Mouse (Mus musculus) kidney, embryonic 14.5 days (tissue): ENCODE results near the gene Trim63. TPM values are rescaled to one million over a fixed set of nuclear protein-coding genes. Genes with fewer than 3 reads are reported as not detected.
"Not testable (repeated sequence)": the region's sequence is repeated elsewhere in the genome, so short reads cannot be mapped to it uniquely, and the experiment has no call there.

Experiments
- ATAC-seq: fragments of 200-750 bp; cut with Nextera tagmentation; 2 replicates; pipeline ENCODE4 v1.8.0; 2017; ENCODE audit warnings: moderate number of reproducible peaks, mild to moderate bottlenecking, moderate TSS enrichment, moderate library complexity; ENCODE audit not compliant: low FRiP score, low TSS enrichment
- H3K27ac ChIP-seq: fragments of 300-500 bp; sonication (generic); 2 replicates; pipeline ENCODE4 v1.5.1; 2014; ENCODE audit warnings: low read depth, mild to moderate bottlenecking, low read length, moderate library complexity, mixed read lengths
- H3K27me3 ChIP-seq: fragments of 300-500 bp; sonication (generic); 2 replicates; pipeline ENCODE4 v1.6.1; 2014; ENCODE audit warnings: mild to moderate bottlenecking, low read length; ENCODE audit not compliant: control insufficient read depth, insufficient read depth
- H3K36me3 ChIP-seq: fragments of 300-500 bp; sonication (generic); 2 replicates; pipeline ENCODE4 v1.6.1; 2014; ENCODE audit warnings: low read length, mixed read lengths; ENCODE audit not compliant: control insufficient read depth, insufficient read depth
- H3K4me1 ChIP-seq: fragments of 300-500 bp; sonication (generic); 2 replicates; pipeline ENCODE4 v1.6.1; 2014; ENCODE audit warnings: low read length, mixed read lengths; ENCODE audit not compliant: control insufficient read depth, insufficient read depth
- H3K4me2 ChIP-seq: fragments of 300-500 bp; sonication (generic); replicated peaks from 2 replicates; pipeline ENCODE4 v1.6.1; 2014; ENCODE audit warnings: low read depth, mild to moderate bottlenecking, low read length
- H3K4me3 ChIP-seq: fragments of 300-500 bp; sonication (generic); 2 replicates; pipeline ENCODE4 v1.5.1; 2014; ENCODE audit warnings: mild to moderate bottlenecking, low read length
- H3K9ac ChIP-seq: fragments of 300-500 bp; sonication (generic); 2 replicates; pipeline ENCODE4 v1.6.1; 2014; ENCODE audit warnings: low read depth, mild to moderate bottlenecking, low read length, moderate library complexity
- H3K9me3 ChIP-seq: fragments of 300-500 bp; sonication (generic); 2 replicates; pipeline ENCODE4 v1.6.1; 2016; ENCODE audit warnings: low read length; ENCODE audit not compliant: control insufficient read depth
- WGBS: fragments of 180-500 bp; shearing (Covaris S2); extraction: QIAGEN DNeasy Blood & Tissue Kit; methylation state at CpG from one replicate; pipeline ENCODE4 v1.1.7; 2014; 5-methylcytosine and 5-hydroxymethylcytosine counted together
- polyA plus RNA-seq: library from polyadenylated mRNA; unstranded; fragments of >200 nt; fragmentation: Nextera tagmentation; extraction: Ambion mirVana; gene quantifications from 2 replicates; pipeline ENCODE4 v1.2.1, GENCODE M21; 2014

The Trim63 gene
- polyA plus RNA-seq, 1 experiment from 2014 or later = 0.88 TPM

DNA sequence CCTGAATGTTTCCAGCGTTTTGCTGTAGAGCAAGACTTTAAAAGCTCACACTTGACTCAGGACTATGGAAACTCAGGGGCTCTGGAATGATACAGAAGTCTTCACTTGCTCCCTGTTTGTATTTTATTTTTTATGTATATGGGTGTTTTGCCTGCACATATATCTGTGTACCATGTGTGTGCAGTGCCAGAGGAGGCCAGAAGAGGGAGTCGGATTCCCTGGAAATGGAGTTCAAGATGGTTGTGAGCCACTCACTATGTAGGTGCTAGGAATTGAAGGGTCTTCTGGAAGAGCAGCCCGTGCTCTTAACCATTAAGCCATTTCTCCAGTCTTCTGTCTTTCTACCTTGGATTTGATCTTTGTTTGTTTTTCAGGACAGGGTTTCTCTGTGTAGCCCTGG lies 6.6 kb downstream of the Trim63 start:
- ATAC-seq = no peak
- no peaks in the 10 kb centered on the region for H3K27me3 ChIP-seq
- no peak overlapping the region for H3K4me2 ChIP-seq
- H3K4me1 ChIP-seq = no peaks in the 10 kb centered on the region
- H3K9me3 ChIP-seq = no peaks in the 10 kb centered on the region
- 64% methylated on average over 3 of the region's 3 CpGs for WGBS
- H3K27ac ChIP-seq = no peak overlapping the region
- H3K4me3 ChIP-seq = no peak overlapping the region
- no peak overlapping the region for H3K9ac ChIP-seq
- no peaks in the 10 kb centered on the region for H3K36me3 ChIP-seq

DNA sequence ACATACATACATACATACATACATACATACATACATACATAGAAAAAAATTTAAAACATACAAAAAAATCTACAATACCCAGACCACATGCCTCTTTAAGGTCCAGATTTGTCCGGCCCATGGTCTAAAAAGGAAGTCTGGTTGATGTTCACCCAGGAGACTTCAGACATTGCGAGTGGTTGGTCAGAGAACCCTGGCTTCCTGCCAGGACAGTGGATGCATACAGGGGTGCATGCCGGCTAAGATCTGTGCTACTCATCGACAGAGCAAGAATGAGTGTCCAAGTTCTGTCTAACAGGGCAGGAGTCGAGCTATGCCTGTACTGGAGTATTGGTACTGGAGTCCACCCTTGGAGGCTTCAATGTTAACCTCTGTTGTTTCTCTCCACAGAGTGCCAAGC lies 9.7 kb downstream of the Trim63 start:
- H3K9me3 ChIP-seq = no peaks in the 10 kb centered on the region
- H3K4me1 ChIP-seq = 0 out of 2 replicates have a peak, but pooled peaks cover 4% of the 10 kb centered on the region
- no peak overlapping the region for H3K9ac ChIP-seq
- H3K27ac ChIP-seq = no peak overlapping the region
- WGBS = 67% methylated on average over 5 of the region's 5 CpGs
- H3K4me3 ChIP-seq = no peak overlapping the region
- ATAC-seq = no peak
- no peaks in the 10 kb centered on the region for H3K36me3 ChIP-seq
- no peak overlapping the region for H3K4me2 ChIP-seq
- H3K27me3 ChIP-seq = no peaks in the 10 kb centered on the region

DNA sequence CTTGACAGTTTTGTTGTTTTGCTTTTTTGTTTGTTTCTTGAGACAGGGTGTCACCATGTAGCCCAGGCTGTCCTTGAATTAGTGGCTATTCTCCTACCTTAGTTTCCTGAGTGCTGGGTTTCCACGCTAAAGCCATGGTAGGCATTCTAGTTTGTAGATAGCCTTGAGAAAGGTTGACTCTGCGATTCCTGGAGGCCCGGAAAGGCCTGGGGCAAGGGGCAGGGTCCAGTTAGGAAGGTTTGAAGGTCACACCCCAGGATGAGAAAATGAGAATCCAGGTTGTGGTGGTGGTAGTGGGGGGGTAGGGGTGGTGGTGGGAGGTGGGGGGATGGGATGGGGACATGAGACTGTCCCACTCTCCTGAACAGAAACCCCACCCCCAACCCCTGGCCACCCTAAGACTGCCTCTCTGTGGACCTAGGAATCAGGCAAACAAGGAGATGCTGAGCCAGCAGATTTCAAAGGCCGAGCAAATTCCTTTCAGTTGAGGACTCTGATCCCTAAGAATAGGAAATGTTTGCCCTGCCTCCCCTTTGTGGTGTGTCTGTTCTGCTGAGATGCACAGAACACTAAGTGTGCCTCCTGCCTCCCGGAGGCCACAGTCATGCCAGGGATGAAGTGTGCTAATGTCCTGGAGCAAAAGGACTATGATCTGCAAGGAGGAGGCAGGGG lies 12.1 kb downstream of the Trim63 start:
- 64% methylated on average over 5 of the region's 5 CpGs for WGBS
- no peak for ATAC-seq
- Histone ChIP-seq H3K36me3 (no peaks in the 10 kb centered on the region), H3K4me2 (no peak overlapping the region), H3K4me1 (0 out of 2 replicates have a peak, but pooled peaks cover 4% of the 10 kb centered on the region), H3K27me3 (no peaks in the 10 kb centered on the region), H3K4me3 (no peak overlapping the region), H3K27ac (peak overlapping the region; percentile 37; the same call in 1 of the 2 replicates), H3K9me3 (no peaks in the 10 kb centered on the region), H3K9ac (no peak overlapping the region)

DNA sequence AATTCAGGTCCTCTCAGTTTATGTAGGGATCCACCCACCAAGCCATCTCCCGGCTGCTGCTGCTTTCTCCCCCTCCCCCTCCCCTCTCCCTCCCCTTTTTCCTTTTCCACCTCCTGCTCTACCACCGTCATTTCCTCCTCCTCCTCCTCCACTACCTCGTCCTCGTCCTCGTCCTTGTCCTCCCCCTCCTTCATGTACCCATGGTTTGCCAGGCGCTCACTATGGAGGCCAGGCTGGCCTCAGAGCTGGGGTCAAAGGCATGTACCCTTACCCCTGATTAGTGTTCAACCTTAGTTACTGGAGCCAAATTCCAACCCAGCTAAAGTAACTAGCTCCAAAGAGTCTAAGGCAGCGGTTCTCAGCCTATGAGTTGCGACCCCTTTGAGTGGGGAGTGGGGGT lies 13.2 kb downstream of the Trim63 start:
- 51% methylated on average over 8 of the region's 8 CpGs for WGBS
- H3K4me3 ChIP-seq = no peak overlapping the region
- 0 out of 2 replicates have a peak, but pooled peaks cover 4% of the 10 kb centered on the region for H3K4me1 ChIP-seq
- H3K27me3 ChIP-seq = no peaks in the 10 kb centered on the region
- no peaks in the 10 kb centered on the region for H3K9me3 ChIP-seq
- H3K9ac ChIP-seq = no peak overlapping the region
- H3K4me2 ChIP-seq = no peak overlapping the region
- H3K36me3 ChIP-seq = no peaks in the 10 kb centered on the region
- ATAC-seq = no peak
- H3K27ac ChIP-seq = no peak overlapping the region

DNA sequence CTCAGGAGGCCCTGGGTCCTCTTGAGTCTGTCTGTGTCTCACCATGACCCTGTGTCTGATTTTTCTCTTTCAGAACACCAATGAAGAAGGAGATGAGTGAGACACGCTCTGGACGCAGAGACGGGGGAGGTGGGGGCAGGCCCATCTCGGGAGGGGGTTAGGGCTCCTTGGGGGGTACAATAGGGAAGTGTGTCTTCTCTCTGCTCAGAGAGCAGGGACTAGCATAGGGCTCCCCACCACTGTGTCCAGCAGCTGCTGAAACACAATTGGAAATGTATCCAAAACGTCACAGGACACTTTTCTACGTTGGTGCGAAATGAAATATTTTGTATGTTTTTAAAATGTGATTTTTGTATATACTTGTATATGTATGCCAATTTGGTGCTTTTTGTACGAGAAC lies 13.9 kb downstream of the Trim63 start:
- Histone ChIP-seq H3K27ac (no peak overlapping the region), H3K4me3 (no peak overlapping the region), H3K9ac (no peak overlapping the region), H3K27me3 (no peaks in the 10 kb centered on the region), H3K9me3 (no peaks in the 10 kb centered on the region), H3K4me2 (no peak overlapping the region), H3K4me1 (0 out of 2 replicates have a peak, but pooled peaks cover 4% of the 10 kb centered on the region), H3K36me3 (no peaks in the 10 kb centered on the region)
- WGBS = 91% methylated on average over 8 of the region's 8 CpGs
- no peak for ATAC-seq

DNA sequence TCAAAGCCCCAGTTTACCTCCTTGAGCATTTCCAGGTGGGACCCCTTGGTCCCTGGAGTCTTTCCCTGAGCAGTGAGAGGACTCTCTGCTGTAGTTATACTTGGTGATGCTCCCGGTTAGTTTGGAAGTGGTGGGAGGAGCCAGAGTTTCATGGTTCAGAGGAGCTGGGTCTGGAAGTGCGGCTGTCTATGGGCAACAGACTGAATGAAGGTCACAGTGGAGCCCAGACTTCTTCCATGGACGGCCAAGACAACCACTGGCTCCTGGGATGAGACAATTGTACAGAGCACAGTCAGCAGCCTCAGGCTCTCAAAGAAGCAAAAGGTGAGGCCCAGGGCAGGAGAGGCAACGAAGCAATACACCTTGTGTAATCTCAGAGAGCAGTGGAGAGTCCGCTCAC lies 15.4 kb downstream of the Trim63 start:
- H3K4me2 ChIP-seq = no peak overlapping the region
- no peak overlapping the region for H3K27ac ChIP-seq
- H3K36me3 ChIP-seq = no peaks in the 10 kb centered on the region
- WGBS = 55% methylated on average over 5 of the region's 5 CpGs
- no peaks in the 10 kb centered on the region for H3K27me3 ChIP-seq
- no peaks in the 10 kb centered on the region for H3K9me3 ChIP-seq
- ATAC-seq = no peak
- H3K4me3 ChIP-seq = no peak overlapping the region
- 0 out of 2 replicates have a peak, but pooled peaks cover 4% of the 10 kb centered on the region for H3K4me1 ChIP-seq
- no peak overlapping the region for H3K9ac ChIP-seq

DNA sequence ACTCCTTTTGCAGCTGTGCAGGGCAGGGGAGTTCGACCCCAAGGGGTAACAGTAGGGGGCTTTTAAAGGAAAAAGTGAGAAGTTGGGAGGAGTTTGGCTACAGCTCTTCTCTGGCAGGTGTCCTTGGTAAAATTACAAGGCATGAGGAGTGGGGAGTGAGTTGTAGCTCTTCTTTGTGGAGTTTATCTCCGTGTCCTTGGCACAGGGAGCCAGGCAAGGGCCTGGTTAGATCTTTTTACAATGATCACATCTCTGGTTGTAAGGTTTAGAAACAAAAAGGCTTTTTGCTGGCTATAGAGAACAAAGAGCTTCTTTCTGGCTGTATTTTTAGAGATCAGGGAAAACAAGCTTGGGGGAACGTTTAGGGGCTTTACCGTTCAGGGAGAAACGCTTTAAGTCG lies 26.3 kb downstream of the Trim63 start:
- not testable (repeated sequence) for H3K9ac ChIP-seq, H3K4me3 ChIP-seq, H3K4me1 ChIP-seq, H3K36me3 ChIP-seq, H3K4me2 ChIP-seq, ATAC-seq, H3K9me3 ChIP-seq, H3K27ac ChIP-seq
- H3K27me3 ChIP-seq = peaks cover 33% of the 10 kb centered on the region
- 74% methylated on average over 6 of the region's 6 CpGs for WGBS

DNA sequence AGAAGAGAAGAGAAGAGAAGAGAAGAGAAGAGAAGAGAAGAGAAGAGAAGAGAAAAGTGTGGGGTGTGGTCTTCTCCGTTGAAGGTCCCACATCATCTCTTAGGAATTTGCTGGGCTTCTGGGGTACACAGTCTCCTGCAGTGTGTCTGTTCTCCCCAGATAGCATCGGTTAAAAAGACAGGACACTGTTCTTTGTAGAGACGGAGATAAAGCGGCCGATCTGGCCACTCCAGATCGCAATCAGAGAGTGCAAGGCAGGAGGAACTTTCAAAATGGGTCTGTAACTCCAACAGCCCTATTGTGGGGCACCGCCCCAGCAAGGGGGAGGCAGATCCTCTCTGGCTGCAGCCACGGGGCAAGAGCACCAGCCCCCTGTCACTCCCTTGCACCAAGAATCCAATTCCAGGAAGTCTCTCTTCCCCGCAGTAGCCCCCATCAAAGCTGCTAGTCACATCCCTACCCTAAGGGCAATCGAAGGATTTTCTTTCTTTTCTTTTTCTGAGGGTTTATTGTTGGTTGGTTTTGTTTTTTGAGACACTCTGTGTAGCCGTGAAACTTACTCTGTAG lies 27.4 kb downstream of the Trim63 start:
- WGBS = 39% methylated on average over 11 of the region's 11 CpGs
- ATAC-seq = no peak
- H3K4me3 ChIP-seq = no peak overlapping the region
- no peak overlapping the region for H3K4me2 ChIP-seq
- peaks cover 9% of the 10 kb centered on the region for H3K4me1 ChIP-seq
- H3K9me3 ChIP-seq = no peaks in the 10 kb centered on the region
- H3K27me3 ChIP-seq = peaks cover 33% of the 10 kb centered on the region
- no peaks in the 10 kb centered on the region for H3K36me3 ChIP-seq
- no peak overlapping the region for H3K9ac ChIP-seq
- no peak overlapping the region for H3K27ac ChIP-seq
